Mouse (Mus musculus) ovary, adult 18-20 months (tissue): ENCODE measurements around the gene Htra1.

Source experiments
- DNase-seq: peaks from one replicate; pipeline ENCODE4 v3.0.0; 2022; ENCODE audit warnings: low spot score, mixed read lengths

Htra1 gene

DNA sequence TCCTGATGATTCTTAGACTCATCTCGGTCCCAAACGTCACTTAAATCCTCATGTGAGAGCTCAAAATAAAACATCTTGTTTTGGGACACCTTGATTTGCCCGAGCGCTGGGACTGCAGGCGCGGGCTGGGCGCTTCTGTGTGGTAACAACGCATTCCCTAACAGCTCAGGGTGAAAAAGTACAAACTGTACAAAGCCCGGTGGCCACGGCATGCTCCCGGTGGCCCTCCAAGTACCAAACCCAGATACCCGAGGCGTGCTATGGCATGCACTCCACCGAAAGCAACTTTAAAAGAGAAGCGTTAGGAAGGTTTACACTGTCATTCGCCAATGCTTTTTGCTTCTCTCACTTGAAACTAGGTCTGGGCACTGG lies 504 bp upstream of the Htra1 start:
- DNase-seq, result no peak

DNA sequence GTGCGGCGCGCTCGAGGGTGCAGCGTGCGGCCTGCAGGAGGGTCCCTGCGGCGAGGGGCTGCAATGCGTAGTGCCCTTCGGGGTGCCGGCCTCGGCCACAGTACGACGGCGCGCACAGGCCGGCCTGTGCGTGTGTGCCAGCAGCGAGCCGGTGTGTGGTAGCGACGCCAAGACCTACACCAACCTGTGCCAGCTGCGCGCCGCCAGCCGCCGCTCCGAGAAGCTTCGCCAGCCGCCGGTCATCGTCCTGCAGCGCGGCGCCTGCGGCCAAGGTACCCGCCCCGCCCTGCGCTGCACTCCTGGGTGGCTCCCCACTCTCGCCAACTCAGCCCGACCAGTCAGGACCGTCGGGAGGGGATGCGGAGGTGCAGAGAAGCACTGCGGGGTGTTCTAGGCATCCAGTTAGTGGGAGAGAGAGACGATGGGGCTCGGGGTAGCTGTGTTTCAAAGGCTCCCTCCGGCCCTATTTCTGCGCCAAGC lies 601 bp downstream of the Htra1 start:
- no peak for DNase-seq

DNA sequence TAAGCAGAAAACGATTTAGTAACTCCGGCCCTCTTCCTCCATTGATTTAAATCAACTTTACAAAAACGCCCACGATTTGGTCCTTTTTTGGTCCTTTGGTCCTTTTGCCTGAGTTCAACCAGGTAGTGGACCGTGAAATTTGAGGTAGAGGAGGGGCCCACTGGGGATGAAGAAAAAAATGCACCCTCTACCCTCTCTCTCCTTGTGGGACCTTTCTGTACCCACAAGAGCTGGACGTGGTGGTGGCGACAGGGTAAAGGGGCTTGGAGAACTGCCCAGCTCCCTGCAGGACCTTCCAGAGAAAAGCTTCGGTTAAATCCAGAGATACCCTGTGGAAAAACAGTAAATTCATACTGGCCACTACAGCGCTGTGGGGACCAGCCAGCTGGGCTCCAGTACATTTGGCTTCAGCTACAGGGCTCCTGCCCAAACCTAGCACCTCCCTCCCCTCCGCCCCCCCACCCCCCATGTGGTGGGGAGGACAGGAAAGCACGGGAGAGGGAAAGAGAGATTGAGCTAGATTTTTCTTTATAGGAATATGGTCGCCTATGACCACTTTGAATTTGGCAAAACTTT lies 1.4 kb downstream of the Htra1 start:
- DNase-seq, result no peak

DNA sequence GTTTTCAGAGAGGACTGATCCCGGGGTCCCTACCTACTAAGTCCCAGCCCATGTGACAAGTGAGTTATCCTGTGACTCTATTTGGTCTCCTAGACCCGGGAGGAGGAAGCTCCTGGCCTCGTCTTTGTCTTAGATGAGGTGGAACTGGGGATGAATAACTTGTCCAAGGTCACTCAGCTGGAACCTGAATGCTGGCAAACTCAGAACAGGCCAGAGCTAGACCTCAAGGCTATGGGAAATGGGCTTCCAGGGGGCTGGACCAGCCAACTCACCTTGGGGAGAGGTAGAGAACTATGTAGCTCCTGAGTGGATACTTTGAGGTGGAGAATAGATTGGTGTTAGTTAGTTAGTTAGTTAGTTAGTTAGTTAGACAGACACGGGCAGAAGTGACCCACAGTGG lies 2.1 kb downstream of the Htra1 start:
- no peak for DNase-seq

DNA sequence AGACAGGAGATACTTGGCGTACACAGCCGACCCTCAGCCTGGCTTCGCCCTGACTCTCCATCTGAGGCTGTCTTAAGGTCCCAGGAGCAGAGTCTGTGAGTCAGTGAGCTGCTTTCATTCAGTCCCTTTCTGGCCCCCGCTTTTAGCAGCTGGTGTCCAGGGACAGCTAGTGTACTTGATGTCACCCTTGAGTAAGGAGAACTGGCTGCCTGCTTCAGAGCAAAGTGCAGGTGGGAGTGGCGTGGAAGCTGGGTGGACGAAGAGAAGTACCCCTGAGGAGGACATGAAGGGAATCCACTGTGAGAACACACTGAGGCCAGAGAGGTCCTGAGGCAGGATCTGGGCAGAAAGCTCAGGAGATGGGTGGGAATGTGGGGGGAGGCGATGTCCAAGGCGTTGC lies 3.0 kb downstream of the Htra1 start:
- DNase-seq, result no peak

DNA sequence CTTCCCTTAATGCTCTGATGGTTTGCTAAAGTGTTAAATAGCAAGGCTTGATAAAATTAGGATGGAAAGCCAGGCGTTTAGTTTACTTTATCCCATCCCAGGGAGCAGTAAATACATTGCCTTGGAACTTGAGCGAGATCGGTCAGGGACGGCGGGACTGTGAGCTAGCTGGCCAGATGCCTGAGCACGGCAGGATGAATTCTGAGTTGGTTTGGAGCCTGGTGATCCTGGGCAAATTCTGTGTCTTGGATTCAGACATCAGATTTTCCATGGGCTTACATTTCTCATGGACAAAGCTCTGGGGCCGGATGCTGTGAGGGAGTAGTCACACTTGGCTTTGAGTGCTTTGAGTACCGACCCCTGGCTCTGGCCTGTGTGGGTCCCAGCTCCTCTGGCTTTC lies 4.8 kb downstream of the Htra1 start:
- no peak for DNase-seq

DNA sequence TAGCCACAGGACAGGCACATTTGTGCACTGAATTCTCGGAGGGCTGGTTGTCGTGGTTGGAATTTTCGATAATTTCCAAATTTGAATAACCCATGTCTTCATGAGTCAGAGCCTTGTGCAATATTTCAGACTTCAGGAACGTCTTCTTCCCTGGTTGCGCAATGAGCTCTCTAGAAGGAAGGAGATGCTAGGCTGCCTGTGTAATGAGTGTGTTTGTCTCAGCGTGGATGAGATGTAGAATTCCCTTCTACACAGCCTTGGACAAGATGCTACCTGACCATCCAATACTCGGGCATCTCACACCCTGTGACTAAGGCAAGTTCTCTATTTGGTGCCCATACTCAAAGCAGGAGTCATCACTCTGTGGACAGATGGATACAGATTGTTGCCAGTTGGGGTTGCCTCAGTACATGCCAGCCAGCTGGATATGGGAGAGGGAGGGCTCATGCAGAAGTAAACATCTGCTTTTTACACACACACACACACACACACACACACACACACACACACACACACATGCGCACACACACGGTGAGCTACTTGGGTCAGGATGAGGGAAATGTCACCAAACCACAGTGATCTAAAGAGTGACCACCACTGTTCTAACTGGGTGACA lies 7.5 kb downstream of the Htra1 start:
- DNase-seq, result no peak

DNA sequence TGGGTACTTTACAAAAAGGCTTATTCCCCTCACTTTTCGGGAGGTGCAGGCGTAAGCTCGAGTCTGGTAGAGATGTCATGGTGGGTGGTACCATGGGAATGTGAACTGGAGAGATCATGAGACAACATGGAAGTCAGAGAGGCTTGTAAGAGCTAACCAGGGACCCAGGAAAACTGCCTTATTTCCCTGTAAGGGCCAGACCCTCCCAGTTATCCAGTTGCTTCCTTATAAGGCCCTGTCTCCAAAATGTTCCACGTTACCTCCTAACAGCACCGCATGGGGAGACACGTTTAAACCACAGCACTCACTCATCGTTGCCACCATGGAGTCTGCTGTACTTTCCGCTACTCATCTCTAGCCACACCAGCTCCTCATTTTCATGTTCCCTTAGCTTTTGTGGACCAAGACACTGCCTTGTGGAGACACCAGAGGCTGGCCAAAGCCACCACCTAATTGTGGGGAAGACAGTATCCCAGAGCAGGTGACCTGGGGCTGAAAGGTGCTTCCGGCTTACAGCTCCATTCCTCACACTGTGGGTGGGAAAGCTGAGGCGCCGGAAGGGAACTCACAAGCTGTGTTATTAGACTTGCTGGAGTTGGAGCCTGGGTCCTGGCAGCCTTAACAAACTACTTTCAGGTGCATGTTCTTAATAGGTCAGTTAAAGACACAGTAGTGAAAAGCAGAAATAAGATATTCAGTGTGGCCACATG lies 9.0 kb downstream of the Htra1 start:
- DNase-seq, result no peak

DNA sequence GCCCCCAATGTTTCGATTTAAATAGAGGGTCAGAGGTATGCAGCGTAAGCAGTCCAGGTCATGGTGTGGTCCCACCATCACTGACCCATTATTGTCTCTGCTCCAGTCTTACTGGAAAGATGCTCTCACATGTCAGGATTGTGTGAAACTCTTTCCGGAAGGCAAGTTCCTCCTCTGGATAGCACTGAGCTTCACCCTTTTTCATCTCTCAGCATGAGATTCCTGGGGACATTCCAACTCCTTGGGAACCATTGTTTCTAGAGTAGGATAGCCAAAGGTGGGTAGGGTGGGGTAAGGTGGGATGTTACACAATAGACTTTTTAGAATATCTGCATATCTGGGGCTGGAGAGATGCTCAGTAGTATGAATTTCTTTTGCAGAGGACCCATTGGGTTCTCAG lies 9.8 kb downstream of the Htra1 start:
- DNase-seq, result no peak

DNA sequence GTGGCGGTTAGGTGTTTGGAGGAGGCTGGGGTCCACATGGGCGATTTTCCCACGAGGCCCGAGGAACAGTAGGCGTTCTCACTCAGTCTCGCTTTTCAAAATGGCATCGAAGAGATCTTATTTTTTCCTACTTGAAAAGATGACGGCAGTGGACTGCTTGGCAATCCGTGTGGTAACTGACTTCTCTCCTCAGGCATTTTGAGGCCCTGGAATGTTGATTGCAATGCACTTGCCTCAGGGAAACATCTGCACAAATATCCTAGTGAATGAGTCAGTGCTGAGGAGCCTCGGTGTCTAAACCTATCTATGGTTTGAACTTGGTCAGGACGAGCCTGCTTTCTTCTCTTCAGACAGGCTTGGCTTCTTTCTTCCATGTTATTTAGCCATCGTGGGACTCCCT lies 10.4 kb downstream of the Htra1 start:
- no peak for DNase-seq

DNA sequence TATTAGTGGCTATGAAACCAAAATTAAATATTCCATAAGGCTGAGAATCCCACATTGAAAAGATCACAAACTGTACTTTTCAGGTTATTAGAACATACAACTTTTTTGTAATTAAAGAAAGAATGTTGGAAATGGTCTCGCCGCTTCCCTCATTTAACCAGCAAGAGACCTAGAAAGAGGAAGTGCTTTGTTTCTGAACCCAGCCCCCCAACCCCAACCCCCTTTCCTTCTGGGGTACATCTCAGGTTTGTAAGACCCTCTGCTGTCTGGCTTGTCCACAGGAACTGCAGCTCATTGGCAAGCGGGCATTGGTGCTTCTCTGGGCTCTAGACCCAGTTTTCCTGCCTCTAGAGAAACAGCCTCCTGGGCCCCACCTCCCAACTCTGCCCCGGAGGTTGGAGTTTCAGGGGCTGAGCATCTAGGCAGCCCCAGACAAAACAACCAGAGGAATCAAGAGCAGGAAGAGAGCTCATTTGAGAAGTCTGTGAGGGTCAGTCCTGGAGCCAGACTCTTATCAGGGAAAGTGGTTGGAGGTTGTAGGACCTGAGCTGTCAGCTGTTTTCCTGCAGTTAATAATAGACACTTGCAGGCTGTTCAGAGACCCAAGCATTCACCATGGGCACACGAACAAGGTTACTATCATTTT lies 12.8 kb downstream of the Htra1 start:
- no peak for DNase-seq

DNA sequence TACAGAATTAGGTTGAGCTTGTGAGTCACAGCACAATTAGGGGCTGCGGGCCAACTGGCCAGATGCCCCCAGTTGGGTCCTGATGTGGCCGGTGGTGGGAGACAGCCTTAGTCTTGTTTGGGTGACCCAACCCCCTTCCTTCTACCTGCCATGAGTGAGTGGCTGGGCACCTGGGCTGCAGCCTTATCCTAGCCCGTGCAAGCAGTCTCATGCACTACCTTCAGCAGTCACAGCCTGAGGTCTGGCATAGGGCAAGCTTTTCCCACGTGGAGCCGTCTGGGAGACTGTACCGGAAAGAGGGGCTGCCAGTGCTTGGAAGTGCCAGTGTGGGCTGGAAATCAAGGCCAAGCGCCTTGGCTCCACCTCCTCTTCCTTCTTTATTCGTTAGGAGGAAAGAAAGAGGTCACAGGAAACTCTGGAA lies 13.4 kb downstream of the Htra1 start:
- DNase-seq, result peak; percentile 58

DNA sequence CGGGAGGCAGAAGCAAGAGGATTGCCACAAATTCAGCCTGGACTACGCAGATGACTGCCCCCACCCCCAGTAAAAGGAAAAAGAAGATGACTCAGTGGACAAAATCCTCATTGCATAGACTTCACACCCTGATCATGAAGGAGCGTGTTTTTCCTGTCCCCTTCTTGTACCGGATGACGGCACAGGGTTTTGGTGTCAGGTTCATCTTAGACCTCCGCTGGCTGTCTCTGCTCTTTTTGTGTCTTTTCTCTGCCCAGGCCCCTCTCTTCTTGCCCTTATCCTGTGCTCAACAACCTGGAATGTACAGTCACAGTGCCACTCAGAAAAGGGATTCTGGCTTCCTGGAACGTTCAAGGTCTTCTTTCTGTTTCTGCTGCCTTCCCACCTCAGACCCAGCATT lies 14.6 kb downstream of the Htra1 start:
- no peak for DNase-seq

DNA sequence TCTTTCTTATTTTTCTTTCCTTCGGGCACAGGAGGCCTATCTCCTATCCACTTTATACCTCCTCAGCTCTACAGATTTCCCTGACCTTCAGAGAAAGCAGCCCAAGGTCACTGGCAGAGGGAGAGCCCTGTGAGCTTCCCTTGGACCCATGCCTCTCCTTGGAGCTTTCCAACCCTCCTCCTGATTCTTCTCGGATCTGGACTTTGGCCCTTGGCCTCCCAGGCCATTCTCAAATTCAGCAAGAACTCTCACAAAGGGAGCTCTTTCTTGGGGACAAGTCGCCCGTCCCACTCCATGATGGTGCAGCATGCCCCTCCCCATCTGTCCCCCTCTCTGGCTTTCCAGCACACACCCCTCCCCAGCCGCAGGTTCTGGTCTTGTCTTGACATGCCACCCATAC lies 15.1 kb downstream of the Htra1 start:
- DNase-seq, result peak; percentile 74

DNA sequence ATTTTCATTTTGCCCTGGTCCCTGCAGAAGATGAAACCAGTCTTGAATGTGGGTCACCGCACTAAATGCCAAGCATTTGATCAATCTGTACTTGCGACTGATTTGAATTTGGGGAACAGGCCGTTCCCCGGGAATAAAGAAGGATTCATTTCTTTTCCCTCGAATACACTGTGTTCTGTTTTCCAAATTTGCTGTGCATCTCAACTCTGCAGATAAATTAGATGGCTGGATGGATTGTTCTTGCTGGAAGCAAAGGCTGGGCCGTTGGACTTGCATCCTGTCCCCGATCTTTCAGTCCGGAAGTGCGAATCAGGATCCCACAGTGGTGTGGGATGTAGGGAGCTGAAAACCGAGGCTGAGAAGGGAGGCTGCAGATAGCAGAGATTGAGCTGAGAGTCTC lies 17.5 kb downstream of the Htra1 start:
- no peak for DNase-seq

DNA sequence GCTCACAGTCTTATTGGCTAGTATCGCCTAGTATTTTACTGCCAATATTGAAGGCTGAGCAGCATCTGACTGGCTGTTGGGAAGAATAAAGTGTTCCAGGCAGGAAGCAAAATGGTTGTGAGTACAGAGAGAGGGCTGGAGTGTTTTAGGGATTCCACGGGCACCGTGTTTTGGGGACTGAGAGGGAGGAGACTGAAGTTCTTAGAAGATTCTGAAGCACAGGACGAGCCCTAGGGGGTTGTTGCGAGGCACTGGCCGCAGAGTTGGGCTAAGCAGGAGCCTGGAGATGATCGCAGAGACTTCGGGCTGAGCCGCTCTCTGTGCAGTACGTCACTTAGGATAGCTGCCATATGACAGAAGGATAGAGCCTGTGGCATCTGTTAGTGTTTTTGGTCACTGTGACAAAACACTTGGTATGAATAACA lies 18.3 kb downstream of the Htra1 start:
- no peak for DNase-seq

DNA sequence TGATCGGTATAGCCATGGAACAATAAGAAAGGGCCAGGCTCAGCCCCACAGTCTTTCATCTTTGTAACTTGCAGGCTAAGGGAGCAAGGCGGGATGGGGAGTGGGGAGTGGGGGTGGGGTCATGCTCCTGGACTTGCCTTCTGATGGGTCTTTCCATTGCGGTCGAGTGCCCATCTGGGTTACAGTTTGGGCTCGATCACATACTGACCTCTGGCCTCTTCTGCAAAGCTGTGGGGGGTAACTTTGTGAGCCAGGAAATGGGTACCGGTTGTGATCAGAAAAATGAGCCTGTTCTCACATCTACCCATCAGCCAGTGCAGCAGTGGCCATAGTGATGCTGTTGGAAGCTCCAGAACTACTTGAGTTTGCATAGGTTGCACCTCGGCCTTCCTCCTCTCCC lies 22.6 kb downstream of the Htra1 start:
- DNase-seq, result no peak

DNA sequence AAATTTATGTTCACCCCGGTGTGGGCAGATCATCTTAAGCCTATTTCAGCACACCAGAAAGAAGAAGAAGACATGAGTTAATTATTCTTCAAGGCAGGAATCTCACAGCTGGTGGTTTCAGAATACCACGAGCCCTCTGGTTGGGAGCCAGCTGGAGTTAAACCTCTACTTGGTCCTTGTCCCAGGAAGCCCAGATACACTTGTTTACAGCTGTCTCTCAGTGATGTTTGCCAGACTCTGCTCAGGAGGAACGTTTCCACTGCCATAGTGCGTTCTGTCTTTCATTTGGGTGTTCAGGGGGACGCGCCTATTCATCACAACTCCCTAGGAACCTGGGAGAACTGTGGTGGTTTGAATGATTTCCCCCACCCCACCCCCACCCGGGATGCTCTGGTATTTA lies 24.0 kb downstream of the Htra1 start:
- no peak for DNase-seq

DNA sequence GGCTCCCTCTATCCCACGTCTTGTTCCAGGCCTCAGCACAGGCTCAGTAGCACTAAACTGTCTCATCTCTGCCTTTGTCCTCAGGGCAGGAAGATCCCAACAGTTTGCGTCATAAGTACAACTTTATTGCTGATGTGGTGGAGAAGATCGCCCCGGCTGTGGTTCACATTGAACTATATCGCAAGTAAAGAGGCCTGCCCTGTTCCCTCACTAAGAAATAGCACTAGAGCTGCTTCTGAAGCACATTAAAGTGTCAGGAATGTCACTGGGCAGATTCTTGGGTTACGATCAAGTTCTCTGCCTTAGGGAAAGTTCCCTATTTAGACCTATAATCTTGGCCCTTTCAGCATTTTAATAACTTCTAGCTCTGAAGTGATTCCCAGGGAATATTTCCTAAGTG lies 25.5 kb downstream of the Htra1 start:
- no peak for DNase-seq

DNA sequence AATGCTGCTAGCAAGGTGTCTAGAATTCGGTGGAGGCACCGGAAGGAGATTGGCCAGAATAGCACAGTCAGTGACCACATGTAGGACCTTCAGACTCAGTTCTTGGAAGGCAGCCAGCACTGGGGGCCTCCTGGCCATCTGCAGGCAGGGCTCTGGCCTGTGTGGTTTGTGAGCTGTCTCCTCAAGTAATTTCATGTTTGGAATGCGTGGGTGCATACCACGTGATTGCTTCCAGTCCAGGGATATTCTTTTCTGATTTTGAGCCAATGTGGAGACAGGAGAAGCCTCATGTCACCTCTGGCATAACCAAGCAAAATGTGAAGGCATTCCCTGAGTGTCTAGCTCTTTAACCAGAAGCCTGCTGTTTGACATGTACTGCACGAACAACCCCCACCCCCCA lies 28.8 kb downstream of the Htra1 start:
- peak; percentile 82 for DNase-seq

DNA sequence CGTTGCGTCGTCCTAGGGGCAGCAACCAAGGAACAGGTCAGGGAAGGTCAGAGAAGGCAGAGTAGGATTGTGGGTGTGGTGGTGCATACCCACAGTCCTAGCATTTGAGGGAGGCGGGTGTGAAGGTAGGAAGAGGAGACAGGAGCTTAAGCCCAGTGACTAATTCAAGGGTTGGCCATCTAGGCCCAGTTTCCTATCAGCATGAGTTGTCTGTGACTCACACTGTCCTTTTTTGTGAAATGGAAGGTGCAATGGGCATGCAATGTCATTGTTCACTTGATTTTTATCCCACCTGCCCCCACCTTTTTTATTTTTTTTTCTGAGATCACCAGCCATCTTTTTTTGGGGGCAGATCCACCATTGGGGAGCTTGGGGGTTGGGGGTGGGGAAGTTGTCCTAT lies 29.5 kb downstream of the Htra1 start:
- no peak for DNase-seq

DNA sequence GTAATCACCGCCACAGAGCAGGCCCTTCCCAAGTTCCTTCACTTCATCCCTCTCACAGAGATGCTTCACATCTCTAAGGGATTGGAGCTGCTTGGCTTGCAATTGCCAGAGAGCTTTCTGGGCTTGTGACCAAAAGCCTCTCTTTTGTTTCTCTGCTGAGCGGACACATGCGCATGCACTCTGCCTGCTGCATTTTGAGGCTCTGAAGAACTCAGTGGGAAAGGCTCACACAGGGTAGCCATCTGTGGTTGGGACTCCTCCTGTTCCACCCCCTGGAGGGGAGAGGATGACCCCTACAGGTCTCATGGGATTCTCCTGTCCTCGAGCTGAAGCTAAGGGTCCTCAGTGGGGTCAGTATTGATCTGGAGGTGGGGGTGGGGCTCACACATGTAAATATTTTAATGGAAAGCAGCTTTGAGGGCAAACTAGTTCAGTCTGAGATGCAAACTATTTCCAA lies 30.0 kb downstream of the Htra1 start:
- DNase-seq, result no peak

DNA sequence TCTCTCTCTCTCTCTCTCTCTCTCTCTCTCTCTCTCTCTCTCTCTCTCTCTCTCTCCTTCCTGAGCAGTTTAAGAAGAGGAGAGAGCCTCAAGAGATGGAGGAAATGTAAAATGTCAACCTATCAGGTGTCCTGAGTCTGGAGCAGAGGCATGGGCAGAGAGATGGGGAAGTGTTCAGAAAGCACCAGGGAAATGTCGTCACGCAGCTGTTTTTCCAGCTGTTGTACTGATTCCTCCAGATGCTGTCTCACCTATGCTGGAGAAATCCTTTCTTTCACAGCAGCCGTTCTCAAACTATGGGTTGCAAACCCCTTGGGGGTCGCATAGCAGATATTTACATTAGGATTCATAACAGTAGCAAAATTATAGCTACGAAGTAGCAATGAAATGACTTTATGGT lies 30.5 kb downstream of the Htra1 start:
- no peak for DNase-seq
